Mouse (Mus musculus) kidney, adult 2 months (tissue): ENCODE data around the gene 4933427D14Rik. TPM values are rescaled to one million over a fixed set of nuclear protein-coding genes. Genes with fewer than 3 reads are reported as not detected.

ENCODE experiments used
- DNase-seq: peaks from one replicate; pipeline ENCODE4 v3.0.0; 2021
- H3K27ac ChIP-seq: fragments of 200-500 bp; 2 replicates; pipeline ENCODE4 v1.5.1; 2012; ENCODE audit warnings: low read depth, low read length, control low read depth, inconsistent platforms; ENCODE audit not compliant: insufficient read depth
- H3K27me3 ChIP-seq: fragments of 200-500 bp; replicated peaks from 2 replicates; pipeline ENCODE4 v1.6.1; 2012; ENCODE audit warnings: mild to moderate bottlenecking, moderate library complexity, low read length, inconsistent platforms; ENCODE audit not compliant: control insufficient read depth, insufficient read depth
- H3K36me3 ChIP-seq: fragments of 200-500 bp; 2 replicates; pipeline ENCODE4 v1.6.1; 2012; ENCODE audit warnings: mild to moderate bottlenecking, moderate library complexity, low read length, inconsistent platforms; ENCODE audit not compliant: control insufficient read depth, insufficient read depth
- H3K4me1 ChIP-seq: fragments of 200-500 bp; 2 replicates; pipeline ENCODE4 v1.6.1; 2011; ENCODE audit warnings: low read length; ENCODE audit not compliant: control insufficient read depth, insufficient read depth
- H3K4me3 ChIP-seq: fragments of 200-500 bp; 2 replicates; pipeline ENCODE4 v1.5.1; 2011; ENCODE audit warnings: mild to moderate bottlenecking, low read depth, low read length, control low read depth; ENCODE audit not compliant: insufficient read depth
- CTCF ChIP-seq: fragments of 200-500 bp; conservative IDR thresholded peaks from 2 replicates; pipeline ENCODE4 v1.5.1; 2011; ENCODE audit warnings: low read depth, mild to moderate bottlenecking, control low read depth, low read length, moderate library complexity, mixed read lengths; ENCODE audit not compliant: insufficient read depth, insufficient read length
- POLR2A ChIP-seq: fragments of 200-500 bp; IDR thresholded peaks from one replicate; pipeline ENCODE4 v1.6.1; 2011; ENCODE audit warnings: low read depth, low read length, control low read depth
- WGBS: fragments of 180-500 bp; shearing (Covaris S2); methylation state at CpG from one replicate; pipeline ENCODE4 v1.1.7; 2018; 5-methylcytosine and 5-hydroxymethylcytosine counted together
- polyA plus RNA-seq: library from polyadenylated mRNA; depleted of rRNA; stranded (reverse); fragments of >200 nt; gene quantifications from 2 replicates; pipeline ENCODE4 v1.2.3, GENCODE M21; 2012

Gene 4933427D14Rik
- polyA plus RNA-seq, 1 experiment: 4.8 TPM

GRCm38 (mm10) chr11:72155186-72155980 lies 51.9 kb downstream of the 4933427D14Rik start:
- Histone ChIP-seq H3K36me3 (no peaks in the 10 kb centered on the region; the same call in 1 of the 2 replicates), H3K4me1 (peaks cover 4% of the 10 kb centered on the region; the same call in 1 of the 2 replicates), H3K27me3 (no peaks in the 10 kb centered on the region), H3K4me3 (no peak overlapping the region), H3K27ac (no peak overlapping the region)
- no peak for DNase-seq
- no peak for TF ChIP-seq CTCF
- no peak for TF ChIP-seq POLR2A
- 87% methylated on average over 11 of the region's 11 CpGs for WGBS

GRCm38 (mm10) chr11:72153122-72153862 lies 54.0 kb downstream of the 4933427D14Rik start:
- H3K4me3 ChIP-seq: no peak overlapping the region
- peaks cover 4% of the 10 kb centered on the region; the same call in 1 of the 2 replicates for H3K4me1 ChIP-seq
- peak; percentile 21 for DNase-seq
- 52% methylated on average over 12 of the region's 12 CpGs for WGBS
- TF ChIP-seq POLR2A: no peak
- no peak; the same call in 1 of the 2 replicates for TF ChIP-seq CTCF
- H3K36me3 ChIP-seq: no peaks in the 10 kb centered on the region; the same call in 1 of the 2 replicates
- peak overlapping the region; percentile 2; the same call in 1 of the 2 replicates for H3K27ac ChIP-seq
- H3K27me3 ChIP-seq: no peaks in the 10 kb centered on the region

GRCm38 (mm10) chr11:72151120-72151519 lies 56.1 kb downstream of the 4933427D14Rik start:
- Histone ChIP-seq H3K27me3 (no peaks in the 10 kb centered on the region), H3K36me3 (no peaks in the 10 kb centered on the region; the same call in 1 of the 2 replicates), H3K27ac (no peak overlapping the region), H3K4me3 (no peak overlapping the region), H3K4me1 (peaks cover 7% of the 10 kb centered on the region)
- no peak for DNase-seq
- 66% methylated on average over 2 of the region's 2 CpGs for WGBS
- TF ChIP-seq CTCF: no peak

- Histone ChIP-seq H3K4me1 (peaks cover 11% of the 10 kb centered on the region), H3K27ac (no peak overlapping the region), H3K36me3 (no peaks in the 10 kb centered on the region), H3K27me3 (no peaks in the 10 kb centered on the region), H3K4me3 (no peak overlapping the region)
- no peak for TF ChIP-seq POLR2A
- DNase-seq: no peak
- 59% methylated on average over 3 of the region's 3 CpGs for WGBS
These were observed 59.3 kb downstream of the 4933427D14Rik start for GRCm38 (mm10) chr11:72147910-72148309.

- H3K27ac ChIP-seq: peak overlapping the region; percentile 91
- peaks cover 11% of the 10 kb centered on the region for H3K4me1 ChIP-seq
- no peaks in the 10 kb centered on the region for H3K36me3 ChIP-seq
- no peak overlapping the region for H3K4me3 ChIP-seq
- TF ChIP-seq CTCF: no peak
- peak; percentile 61 for DNase-seq
- 64% methylated on average over 1 of the region's 1 CpGs for WGBS
- no peaks in the 10 kb centered on the region for H3K27me3 ChIP-seq
These were observed 61.4 kb downstream of the 4933427D14Rik start for GRCm38 (mm10) chr11:72145877-72146248.

GRCm38 (mm10) chr11:72145182-72145876 lies 61.9 kb downstream of the 4933427D14Rik start:
- Histone ChIP-seq H3K27ac (peak overlapping the region; percentile 91), H3K27me3 (no peaks in the 10 kb centered on the region)

GRCm38 (mm10) chr11:72142889-72143288 lies 64.4 kb downstream of the 4933427D14Rik start:
- WGBS: 47% methylated on average over 10 of the region's 10 CpGs
- DNase-seq: peak; percentile 80

More at GRCm38 (mm10) chr11:72145182-72145876, 61.9 kb downstream of the 4933427D14Rik start:
- peak; percentile 59 for DNase-seq
- H3K4me1 ChIP-seq: peaks cover 11% of the 10 kb centered on the region
- no peaks in the 10 kb centered on the region for H3K36me3 ChIP-seq
- TF ChIP-seq CTCF (peak; percentile 66), POLR2A (no peak)
- WGBS: 12% methylated on average over 2 of the region's 2 CpGs
- H3K4me3 ChIP-seq: no peak overlapping the region

More at GRCm38 (mm10) chr11:72142889-72143288, 64.4 kb downstream of the 4933427D14Rik start:
- H3K4me1 ChIP-seq: peaks cover 11% of the 10 kb centered on the region
- H3K36me3 ChIP-seq: no peaks in the 10 kb centered on the region
- no peak overlapping the region for H3K4me3 ChIP-seq
- no peaks in the 10 kb centered on the region for H3K27me3 ChIP-seq
- H3K27ac ChIP-seq: no peak overlapping the region
- TF ChIP-seq CTCF: no peak
- TF ChIP-seq POLR2A: no peak
